ENCODE assay signal across 27 mouse cellular contexts in the genomic region with DNA sequence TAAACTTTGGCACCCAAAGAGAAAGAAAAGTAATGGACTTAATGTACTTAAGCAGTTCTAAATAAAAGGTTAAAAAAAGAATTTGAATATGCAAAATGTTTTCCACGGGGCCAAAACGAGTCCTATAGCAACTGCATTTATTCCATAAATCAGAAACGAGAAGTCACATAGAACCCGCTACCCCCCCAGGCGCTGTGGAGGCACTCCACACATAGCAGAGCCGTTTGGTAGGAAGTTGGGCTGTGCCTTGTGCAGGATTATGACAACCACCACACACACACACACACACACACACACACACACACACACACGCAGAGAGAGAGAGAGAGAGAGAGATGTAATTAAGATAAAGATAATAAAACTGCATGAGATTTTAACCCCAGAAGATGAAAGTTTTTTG. TPM values are rescaled to one million over a fixed set of nuclear protein-coding genes. Genes with fewer than 3 reads are reported as not detected.
A peak's percentile ranks its signal among the peaks of the same experiment; 100 is the strongest.
DNase-seq lines count a peak whose midpoint lies in the region; ATAC-seq lines count a peak whose summit lies in the region.
"Had no signal": no experiment of that assay in that cellular context is flagged by ENCODE, and none has a peak within 500 bp of the region (broad histone marks: within the 10 kb centered on the region; RNA-seq: fewer than 3 reads in every experiment).

No protein-coding gene starts in this region.

- peaks cover 20% of the 10 kb centered on the region for H3K4me1 ChIP-seq in limb, embryonic 11.5 days (ENCODE audit: control insufficient read depth, insufficient read depth, low read length)
- H3K4me1 ChIP-seq: intestine, embryonic 15.5 days had no signal

- no peaks in the 10 kb centered on the region for H3K36me3 ChIP-seq in limb, embryonic 11.5 days (ENCODE audit: control insufficient read depth, insufficient read depth, low read length)
- H3K36me3 ChIP-seq: forebrain, embryonic 15.5 days; heart, embryonic 10.5 days; heart, embryonic 15.5 days; hindbrain, embryonic 12.5 days; intestine, embryonic 15.5 days; midbrain, embryonic 13.5 days; neural tube, embryonic 13.5 days had no signal

- H3K27me3 ChIP-seq in limb, embryonic 11.5 days (ENCODE audit: control insufficient read depth, insufficient read depth, low read length), result no peaks in the 10 kb centered on the region
- H3K27me3 ChIP-seq: CH12.LX; forebrain, embryonic 15.5 days; heart, embryonic 15.5 days; hindbrain, embryonic 12.5 days; intestine, embryonic 15.5 days had no signal

- H3K9ac ChIP-seq in limb, embryonic 11.5 days (ENCODE audit: low read length), result no peak overlapping the region
- H3K9ac ChIP-seq: forebrain, embryonic 15.5 days; heart, embryonic 15.5 days; hindbrain, embryonic 12.5 days; intestine, embryonic 15.5 days; liver, embryonic 14.5 days; lung, embryonic 14.5 days; midbrain, embryonic 13.5 days; neural tube, embryonic 13.5 days had no signal

- peak overlapping the region; percentile 23; the same call in 1 of the 2 replicates for H3K27ac ChIP-seq in limb, embryonic 11.5 days (replicated peaks; ENCODE audit: low read depth, low read length)
- H3K27ac ChIP-seq: forebrain, embryonic 15.5 days; heart, embryonic 10.5 days; heart, embryonic 15.5 days; hindbrain, embryonic 12.5 days; hindbrain, postnatal 0 days; liver, embryonic 14.5 days; midbrain, embryonic 13.5 days; neural tube, embryonic 13.5 days had no signal

- peak; percentile 65 for ATAC-seq in common myeloid progenitor, adult 5-6 weeks (replicated peaks; ENCODE audit: low read depth, poor library complexity, severe bottlenecking)
- ATAC-seq in limb, embryonic 11.5 days (ENCODE audit: insufficient number of reproducible peaks, low FRiP score, low TSS enrichment, low read depth), result no peak
- ATAC-seq in megakaryocyte, adult 5-6 weeks (ENCODE audit: poor library complexity, severe bottlenecking), result peak; percentile 56; the same call in 1 of the 2 replicates
- ATAC-seq: forebrain, embryonic 15.5 days; hindbrain, postnatal 0 days; intestine, embryonic 15.5 days; midbrain, embryonic 13.5 days had no signal

- no peaks in the 10 kb centered on the region for H3K9me3 ChIP-seq in limb, embryonic 11.5 days (ENCODE audit: control insufficient read depth, low read length)
- H3K9me3 ChIP-seq: forebrain, embryonic 15.5 days; heart, embryonic 10.5 days; heart, embryonic 15.5 days; hindbrain, embryonic 12.5 days; intestine, embryonic 15.5 days; midbrain, embryonic 13.5 days; neural tube, embryonic 13.5 days had no signal

- 51% methylated on average over 7 of the region's 7 CpGs for WGBS in limb, embryonic 11.5 days

- no peak overlapping the region for H3K4me3 ChIP-seq in limb, embryonic 11.5 days (ENCODE audit: low read depth, low read length)
- H3K4me3 ChIP-seq: forebrain, embryonic 15.5 days; heart, embryonic 10.5 days; heart, embryonic 15.5 days; hindbrain, embryonic 12.5 days; intestine, embryonic 15.5 days; midbrain, embryonic 13.5 days; neural tube, embryonic 13.5 days had no signal

- DNase-seq in heart, adult 11 months, result peak; percentile 83
- no peak for DNase-seq in heart, adult 9 months (ENCODE audit: low spot score in 2 of 2)
- no peak for DNase-seq in limb, embryonic 11.5 days (ENCODE audit: low spot score)
- DNase-seq in lung, adult 18-20 months, result no peak
- no peak for DNase-seq in heart, adult 18-20 months
- DNase-seq: adrenal gland, adult 8-10 months; cerebellum, adult 2 months; cerebellum, postnatal 14 days; gastrocnemius, postnatal 25 days; kidney, adult 8-10 months; liver; lung, postnatal 14 days; right cerebral cortex, postnatal 4 days; thymus, postnatal 4 days had no signal

- H3K4me2 ChIP-seq in limb, embryonic 11.5 days (ENCODE audit: low read depth, severe bottlenecking), result no peak overlapping the region
- H3K4me2 ChIP-seq: forebrain, embryonic 15.5 days; heart, embryonic 15.5 days; hindbrain, embryonic 12.5 days; intestine, embryonic 15.5 days; lung, embryonic 14.5 days; midbrain, embryonic 13.5 days; neural tube, embryonic 13.5 days had no signal

RNA-seq across cellular contexts. Expression of gene Eif4e3, which starts 46.1 kb away (rescaled TPM):
- 26.9 and 28.0 TPM in 2 replicates for total RNA-seq in common myeloid progenitor, adult 5-6 weeks (2017)
- 17.6 and 22.7 TPM in 2 replicates for polyA plus RNA-seq in limb, embryonic 11.5 days (2014; fragmentation: Nextera tagmentation; extraction: Ambion mirVana)
- 48.3 and 53.0 TPM in 2 replicates for total RNA-seq in megakaryocyte, adult 5-6 weeks (2015)
- 45.4 and 56.4 TPM in 2 replicates for total RNA-seq in megakaryocyte, adult 5-6 weeks (2017)
- 10 to 100 TPM; 44.5 to 45.6 TPM for total RNA-seq in heart, adult 18-20 months (2021)

RNA-seq across cellular contexts. Expression of gene Gm20696, which starts 46.1 kb away (rescaled TPM):
- total RNA-seq in common myeloid progenitor, adult 5-6 weeks (2017), result 4.0 and 4.3 TPM in 2 replicates
- polyA plus RNA-seq in limb, embryonic 11.5 days (2014; fragmentation: Nextera tagmentation; extraction: Ambion mirVana), result 3.1 and 4.0 TPM in 2 replicates
- 9.6 and 12.1 TPM in 2 replicates for total RNA-seq in megakaryocyte, adult 5-6 weeks (2015)
- 4.4 and 4.8 TPM in 2 replicates for total RNA-seq in megakaryocyte, adult 5-6 weeks (2017)
- total RNA-seq in heart, adult 18-20 months (2021), result 1 to 10 TPM in 1 of 2 experiments, under 1 TPM in 1; 0.94 to 2.2 TPM
